ENCODE assay signal across 8 mouse cellular contexts in genomic region chr6:83162701-83163100, GRCm38 (mm10). TPM values are rescaled to one million over a fixed set of nuclear protein-coding genes. Genes with fewer than 3 reads are reported as not detected.
DNase-seq lines count a peak whose midpoint lies in the region; ATAC-seq and TF ChIP-seq lines count a peak whose summit lies in the region.

No protein-coding gene starts in this region.

- no peaks in the 10 kb centered on the region for H3K36me3 ChIP-seq in E14TG2a.4 (ENCODE audit: insufficient read depth, low read length)
- no peaks in the 10 kb centered on the region for H3K36me3 ChIP-seq in heart, embryonic 13.5 days
- no peaks in the 10 kb centered on the region for H3K36me3 ChIP-seq in kidney, embryonic 16.5 days (ENCODE audit: insufficient read depth, low read length)

- H3K27me3 ChIP-seq in E14TG2a.4 (ENCODE audit: insufficient read depth, low read length), result peaks cover 37% of the 10 kb centered on the region
- peaks cover 35% of the 10 kb centered on the region for H3K27me3 ChIP-seq in heart, embryonic 13.5 days (replicated peaks)
- H3K27me3 ChIP-seq in kidney, embryonic 16.5 days (ENCODE audit: insufficient read depth, low read length), result peaks cover 24% of the 10 kb centered on the region

- peak overlapping the region; percentile 73 for H3K9ac ChIP-seq in heart, embryonic 13.5 days
- H3K9ac ChIP-seq in kidney, embryonic 16.5 days (replicated peaks; ENCODE audit: low read length), result peak overlapping the region; percentile 53

- DNase-seq in ZHBTc4 (ENCODE audit: low read depth, low spot score), result peak; percentile 89
- peak; percentile 84 for DNase-seq in embryo, embryonic 10 days (ENCODE audit: low spot score)
- DNase-seq in lung, postnatal 10 days, result peak; percentile 75
- peak; percentile 71 for DNase-seq in retina, postnatal 7 days (ENCODE audit: low read depth, low spot score)

- WGBS in heart, embryonic 13.5 days, result under 1% methylated on average over 8 of the region's 8 CpGs
- WGBS in kidney, embryonic 16.5 days, result under 1% methylated on average over 8 of the region's 8 CpGs

- peak; percentile 74 for TF ChIP-seq CTCF in E14TG2a.4 (conservative IDR thresholded peaks at IDR 0.05; ENCODE audit: low read length)

- H3K4me1 ChIP-seq in E14TG2a.4 (replicated peaks; ENCODE audit: low read depth, low read length), result peaks cover 36% of the 10 kb centered on the region
- peaks cover 37% of the 10 kb centered on the region for H3K4me1 ChIP-seq in heart, embryonic 13.5 days
- H3K4me1 ChIP-seq in kidney, embryonic 16.5 days (ENCODE audit: insufficient read depth, low read length), result peaks cover 30% of the 10 kb centered on the region

- ATAC-seq in heart, embryonic 13.5 days (ENCODE audit: extremely low read depth, insufficient number of reproducible peaks, low FRiP score, low TSS enrichment), result no peak
- ATAC-seq in kidney, embryonic 16.5 days (ENCODE audit: low FRiP score, low TSS enrichment), result no peak
- ATAC-seq in megakaryocyte-erythroid progenitor cell, adult 5-6 weeks (replicated peaks; ENCODE audit: low FRiP score, low TSS enrichment, poor library complexity, severe bottlenecking), result no peak

- H3K27ac ChIP-seq in heart, embryonic 13.5 days (replicated peaks), result no peak overlapping the region
- H3K27ac ChIP-seq in kidney, embryonic 16.5 days (ENCODE audit: low read length), result no peak overlapping the region

- peak overlapping the region; percentile 78 for H3K4me3 ChIP-seq in E14TG2a.4 (replicated peaks; ENCODE audit: low read length)
- H3K4me3 ChIP-seq in heart, embryonic 13.5 days, result peak overlapping the region; percentile 53
- H3K4me3 ChIP-seq in kidney, embryonic 16.5 days (ENCODE audit: low read length), result peak overlapping the region; percentile 48

- H3K9me3 ChIP-seq in E14TG2a.4 (ENCODE audit: low read length), result no peaks in the 10 kb centered on the region
- H3K9me3 ChIP-seq in heart, embryonic 13.5 days, result no peaks in the 10 kb centered on the region
- no peaks in the 10 kb centered on the region for H3K9me3 ChIP-seq in kidney, embryonic 16.5 days (ENCODE audit: low read length)

- H3K4me2 ChIP-seq in heart, embryonic 13.5 days, result peak overlapping the region; percentile 78
- H3K4me2 ChIP-seq in kidney, embryonic 16.5 days (replicated peaks; ENCODE audit: low read depth, low read length), result peak overlapping the region; percentile 85

RNA-seq across cellular contexts. Expression of gene Dctn1, which starts 3.0 kb away (rescaled TPM):
- polyA plus RNA-seq in heart, embryonic 13.5 days (2015; fragmentation: Nextera tagmentation; extraction: Ambion mirVana), result 62.3 and 65.9 TPM in 2 replicates
- 97.7 and 101 TPM in 2 replicates for polyA plus RNA-seq in kidney, embryonic 16.5 days (2015; fragmentation: Nextera tagmentation; extraction: Ambion mirVana)
- 45.8 and 68.1 TPM in 2 replicates for total RNA-seq in megakaryocyte-erythroid progenitor cell, adult 5-6 weeks (2014; fragmentation: Nextera tagmentation)
- total RNA-seq in megakaryocyte-erythroid progenitor cell, adult 5-6 weeks (2017), result 30.5 and 42.4 TPM in 2 replicates

RNA-seq across cellular contexts. Expression of gene 1700003E16Rik, which starts 6.5 kb away (rescaled TPM):
- 0.55 and 0.64 TPM in 2 replicates for polyA plus RNA-seq in heart, embryonic 13.5 days (2015; fragmentation: Nextera tagmentation; extraction: Ambion mirVana)
- polyA plus RNA-seq in kidney, embryonic 16.5 days (2015; fragmentation: Nextera tagmentation; extraction: Ambion mirVana), result 2.6 and 2.8 TPM in 2 replicates
- 0.52 TPM in 1 of 2 replicates, not detected in the other for total RNA-seq in megakaryocyte-erythroid progenitor cell, adult 5-6 weeks (2014; fragmentation: Nextera tagmentation)
- not detected in 2 replicates for total RNA-seq in megakaryocyte-erythroid progenitor cell, adult 5-6 weeks (2017)

RNA-seq across cellular contexts. Expression of gene Wdr54, which starts 6.5 kb away (rescaled TPM):
- 7.0 and 7.5 TPM in 2 replicates for polyA plus RNA-seq in heart, embryonic 13.5 days (2015; fragmentation: Nextera tagmentation; extraction: Ambion mirVana)
- 7.7 and 8.0 TPM in 2 replicates for polyA plus RNA-seq in kidney, embryonic 16.5 days (2015; fragmentation: Nextera tagmentation; extraction: Ambion mirVana)
- 4.5 TPM in 1 of 2 replicates, not detected in the other for total RNA-seq in megakaryocyte-erythroid progenitor cell, adult 5-6 weeks (2014; fragmentation: Nextera tagmentation)
- not detected in 2 replicates for total RNA-seq in megakaryocyte-erythroid progenitor cell, adult 5-6 weeks (2017)

RNA-seq across cellular contexts. Expression of gene Rtkn, which starts 27.4 kb away (rescaled TPM):
- 19.5 and 21.6 TPM in 2 replicates for polyA plus RNA-seq in heart, embryonic 13.5 days (2015; fragmentation: Nextera tagmentation; extraction: Ambion mirVana)
- polyA plus RNA-seq in kidney, embryonic 16.5 days (2015; fragmentation: Nextera tagmentation; extraction: Ambion mirVana), result 43.0 and 43.9 TPM in 2 replicates
- total RNA-seq in megakaryocyte-erythroid progenitor cell, adult 5-6 weeks (2014; fragmentation: Nextera tagmentation), result 0.49 TPM in 1 of 2 replicates, not detected in the other
- total RNA-seq in megakaryocyte-erythroid progenitor cell, adult 5-6 weeks (2017), result 0.42 TPM in 1 of 2 replicates, not detected in the other

RNA-seq across cellular contexts. Expression of gene Ino80b, which starts 37.5 kb away (rescaled TPM):
- 8.2 and 8.7 TPM in 2 replicates for polyA plus RNA-seq in heart, embryonic 13.5 days (2015; fragmentation: Nextera tagmentation; extraction: Ambion mirVana)
- polyA plus RNA-seq in kidney, embryonic 16.5 days (2015; fragmentation: Nextera tagmentation; extraction: Ambion mirVana), result 14.2 TPM in 2 replicates
- total RNA-seq in megakaryocyte-erythroid progenitor cell, adult 5-6 weeks (2014; fragmentation: Nextera tagmentation), result 11.2 and 20.1 TPM in 2 replicates
- 28.8 and 32.8 TPM in 2 replicates for total RNA-seq in megakaryocyte-erythroid progenitor cell, adult 5-6 weeks (2017)
